Mouse (Mus musculus): ENCODE measurements around the gene Yars. TPM values are rescaled to one million over a fixed set of nuclear protein-coding genes. Genes with fewer than 3 reads are reported as not detected.

The Yars gene
- polyA plus RNA-seq (2016; fragmentation: Nextera tagmentation; extraction: Ambion mirVana) = 104 and 108 TPM in 2 replicates

- no peaks in the 10 kb centered on the region for H3K27me3 ChIP-seq
- peak within 1 kb of the TSS; percentile 88 for H3K4me3 ChIP-seq
- peaks cover 8% of the 10 kb centered on the region; the same call in 1 of the 2 replicates for H3K36me3 ChIP-seq
- H3K4me2 ChIP-seq (replicated peaks) = peak within 1 kb of the TSS; percentile 85
- peaks cover 23% of the 10 kb centered on the region for H3K4me1 ChIP-seq
- H3K9ac ChIP-seq (replicated peaks) = peak within 1 kb of the TSS; percentile 89
- peak; percentile 86 for ATAC-seq (ENCODE audit: low FRiP score, low read depth)
- H3K9me3 ChIP-seq = no peaks in the 10 kb centered on the region
- WGBS = under 1% methylated on average over 57 of the region's 58 CpGs
- H3K27ac ChIP-seq (replicated peaks) = peak within 1 kb of the TSS; percentile 89
Measured at GRCm38 (mm10) chr4:129189542-129190519, at the start of gene Yars, which contains the start of gene S100pbp. Gene Yars, plus strand, starts transcription at chr4:129189760. Gene S100pbp, minus strand, starts transcription at chr4:129189727.

GRCm38 (mm10) chr4:129140808-129141207 is 48.8 kb upstream of the Yars start:
- Histone ChIP-seq H3K4me3 (no peak overlapping the region), H3K4me1 (peaks cover 30% of the 10 kb centered on the region), H3K27me3 (peaks cover 36% of the 10 kb centered on the region), H3K4me2 (replicated peaks) (no peak overlapping the region), H3K36me3 (no peaks in the 10 kb centered on the region), H3K9me3 (no peaks in the 10 kb centered on the region), H3K27ac (replicated peaks) (no peak overlapping the region), H3K9ac (replicated peaks) (no peak overlapping the region)
- ATAC-seq (ENCODE audit: low FRiP score, low read depth) = no peak
- 79% methylated on average over 4 of the region's 4 CpGs for WGBS

GRCm38 (mm10) chr4:129141560-129142438 is 47.8 kb upstream of the Yars start:
- ATAC-seq (ENCODE audit: low FRiP score, low read depth) = no peak
- Histone ChIP-seq H3K9ac (replicated peaks) (no peak overlapping the region), H3K4me2 (replicated peaks) (no peak overlapping the region), H3K9me3 (no peaks in the 10 kb centered on the region), H3K4me3 (no peak overlapping the region), H3K27ac (replicated peaks) (no peak overlapping the region; the same call in 1 of the 2 replicates), H3K27me3 (peaks cover 26% of the 10 kb centered on the region), H3K36me3 (no peaks in the 10 kb centered on the region), H3K4me1 (peaks cover 24% of the 10 kb centered on the region)
- WGBS = 83% methylated on average over 17 of the region's 17 CpGs

- 92% methylated on average over 11 of the region's 11 CpGs for WGBS
Measured at GRCm38 (mm10) chr4:129142439-129143045, 47.0 kb upstream of the Yars start.

GRCm38 (mm10) chr4:129143509-129143908 is 46.1 kb upstream of the Yars start:
- H3K36me3 ChIP-seq = no peaks in the 10 kb centered on the region
- H3K4me2 ChIP-seq (replicated peaks) = no peak overlapping the region
- no peak overlapping the region for H3K9ac ChIP-seq (replicated peaks)
- H3K9me3 ChIP-seq = no peaks in the 10 kb centered on the region
- WGBS = 90% methylated on average over 5 of the region's 5 CpGs
- peaks cover 18% of the 10 kb centered on the region for H3K4me1 ChIP-seq
- ATAC-seq (ENCODE audit: low FRiP score, low read depth) = no peak
- no peak overlapping the region for H3K27ac ChIP-seq (replicated peaks)
- no peak overlapping the region for H3K4me3 ChIP-seq
- peaks cover 9% of the 10 kb centered on the region for H3K27me3 ChIP-seq

More at GRCm38 (mm10) chr4:129142439-129143045, 47.0 kb upstream of the Yars start:
- Histone ChIP-seq H3K4me3 (no peak overlapping the region), H3K9ac (replicated peaks) (no peak overlapping the region), H3K4me2 (replicated peaks) (no peak overlapping the region), H3K4me1 (peaks cover 18% of the 10 kb centered on the region), H3K36me3 (no peaks in the 10 kb centered on the region), H3K27ac (replicated peaks) (no peak overlapping the region), H3K9me3 (no peaks in the 10 kb centered on the region), H3K27me3 (peaks cover 18% of the 10 kb centered on the region)
- ATAC-seq (ENCODE audit: low FRiP score, low read depth) = no peak

DNA sequence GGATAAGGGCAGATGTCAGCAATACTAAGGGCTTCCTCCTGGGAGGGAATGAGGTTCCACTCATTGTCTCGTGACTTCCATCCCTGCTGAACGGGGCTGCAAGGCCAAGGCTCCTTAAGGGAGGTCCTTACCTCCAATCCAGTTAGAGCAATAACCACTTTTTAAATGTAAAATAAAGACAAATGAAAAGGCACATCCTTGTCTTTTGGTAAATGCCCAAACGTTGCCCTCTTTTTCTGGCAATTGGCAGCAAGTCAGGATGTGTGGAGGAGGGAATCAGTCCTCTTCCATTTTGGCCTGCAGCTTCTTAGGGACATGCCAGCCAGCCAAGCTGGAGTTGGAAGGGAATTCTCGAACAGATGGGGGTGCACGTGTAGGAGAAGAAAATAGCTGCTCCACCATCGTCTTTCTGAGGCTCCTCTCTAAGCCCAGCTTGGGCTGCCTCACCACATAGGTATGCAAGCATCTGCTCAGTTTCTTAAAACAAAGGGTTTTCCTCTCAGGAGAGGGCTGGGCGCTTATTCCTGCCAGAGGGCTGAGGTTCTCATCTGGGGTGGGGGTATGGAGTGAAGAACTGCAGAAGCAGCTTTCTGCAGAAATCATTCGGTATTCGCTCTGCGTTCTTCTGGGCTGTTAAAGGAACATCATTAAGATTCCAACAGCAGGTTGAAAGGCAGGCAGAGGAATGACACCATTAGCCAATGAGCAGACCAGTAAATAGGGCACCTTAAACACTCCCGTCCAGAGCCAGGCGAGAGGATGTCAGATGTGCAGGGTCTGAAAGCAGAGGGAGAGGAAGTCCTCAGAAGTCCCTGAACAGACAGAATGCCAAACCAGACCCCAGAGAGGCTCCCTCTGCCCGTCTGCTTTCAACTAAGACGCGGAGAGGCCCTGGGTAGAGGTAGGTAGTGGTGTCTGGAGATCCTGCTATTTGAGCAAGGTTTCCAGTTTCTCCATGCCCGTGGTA is 44.9 kb upstream of the Yars start:
- Histone ChIP-seq H3K4me2 (replicated peaks) (no peak overlapping the region), H3K36me3 (peaks cover 8% of the 10 kb centered on the region; the same call in 1 of the 2 replicates), H3K9ac (replicated peaks) (no peak overlapping the region), H3K4me3 (no peak overlapping the region), H3K9me3 (no peaks in the 10 kb centered on the region), H3K4me1 (peaks cover 18% of the 10 kb centered on the region), H3K27me3 (no peaks in the 10 kb centered on the region; the same call in 1 of the 2 replicates), H3K27ac (replicated peaks) (peak overlapping the region; percentile 46)
- 71% methylated on average over 16 of the region's 16 CpGs for WGBS
- ATAC-seq (ENCODE audit: low FRiP score, low read depth) = no peak

DNA sequence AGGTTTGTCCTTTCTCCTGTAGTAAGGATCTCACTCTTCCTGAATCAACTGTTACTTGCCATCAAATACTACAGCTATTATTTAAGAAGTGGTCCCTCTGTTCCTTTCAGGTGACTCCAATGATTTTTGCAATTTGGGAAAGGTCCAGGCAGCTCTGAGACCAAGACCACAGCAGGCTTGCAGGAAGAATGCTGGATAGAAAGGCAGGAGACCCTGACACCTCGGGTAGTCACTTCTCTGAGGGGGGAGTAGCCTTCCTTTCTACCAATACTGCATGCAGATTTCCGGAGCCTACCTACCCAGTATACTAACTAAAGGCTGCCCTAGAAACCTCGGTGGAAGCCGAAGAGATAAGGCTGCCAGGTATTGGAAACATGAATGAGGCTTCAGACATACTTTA is 44.1 kb upstream of the Yars start:
- H3K4me1 ChIP-seq = peaks cover 18% of the 10 kb centered on the region
- H3K9me3 ChIP-seq = no peaks in the 10 kb centered on the region
- 0 out of 2 replicates have a peak overlapping the region, but pooled peaks have one; percentile 46 for H3K27ac ChIP-seq (replicated peaks)
- H3K4me2 ChIP-seq (replicated peaks) = no peak overlapping the region
- H3K4me3 ChIP-seq = no peak overlapping the region
- no peak for ATAC-seq (ENCODE audit: low FRiP score, low read depth)
- no peaks in the 10 kb centered on the region for H3K27me3 ChIP-seq
- no peak overlapping the region for H3K9ac ChIP-seq (replicated peaks)
- H3K36me3 ChIP-seq = peaks cover 13% of the 10 kb centered on the region; the same call in 1 of the 2 replicates
- WGBS = 81% methylated on average over 4 of the region's 4 CpGs

DNA sequence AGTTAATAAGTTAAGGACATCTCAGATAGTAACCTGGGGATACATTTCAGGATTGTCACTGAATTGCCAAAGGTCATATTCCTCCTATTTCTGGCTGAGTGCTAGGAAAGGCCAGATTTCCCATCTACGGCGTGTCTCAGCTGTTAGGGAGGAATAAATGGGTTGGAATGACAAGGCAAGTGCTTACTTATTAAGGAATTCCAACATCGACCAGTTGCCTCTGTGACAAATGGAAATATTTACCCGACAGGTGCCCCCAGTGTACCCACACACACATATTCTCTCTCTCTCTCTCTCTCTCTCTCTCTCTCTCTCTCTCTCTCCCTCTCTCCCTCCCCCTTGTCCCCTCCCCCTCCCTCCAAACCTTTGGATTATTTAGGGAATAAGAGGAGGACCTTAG is 43.6 kb upstream of the Yars start:
- WGBS = 86% methylated on average over 4 of the region's 4 CpGs

GRCm38 (mm10) chr4:129146392-129146791 is 43.2 kb upstream of the Yars start:
- Histone ChIP-seq H3K4me1 (peaks cover 17% of the 10 kb centered on the region), H3K4me2 (replicated peaks) (no peak overlapping the region), H3K36me3 (peaks cover 20% of the 10 kb centered on the region; the same call in 1 of the 2 replicates), H3K27me3 (no peaks in the 10 kb centered on the region), H3K27ac (replicated peaks) (no peak overlapping the region), H3K9me3 (no peaks in the 10 kb centered on the region), H3K4me3 (no peak overlapping the region), H3K9ac (replicated peaks) (no peak overlapping the region)
- WGBS = 73% methylated on average over 2 of the region's 2 CpGs
- no peak for ATAC-seq (ENCODE audit: low FRiP score, low read depth)

More for the DNA sequence above, 43.6 kb upstream of the Yars start:
- peaks cover 18% of the 10 kb centered on the region for H3K4me1 ChIP-seq
- H3K27ac ChIP-seq (replicated peaks) = no peak overlapping the region
- no peaks in the 10 kb centered on the region for H3K27me3 ChIP-seq
- H3K4me2 ChIP-seq (replicated peaks) = no peak overlapping the region
- H3K9me3 ChIP-seq = no peaks in the 10 kb centered on the region
- no peak overlapping the region for H3K9ac ChIP-seq (replicated peaks)
- no peak overlapping the region for H3K4me3 ChIP-seq
- no peak for ATAC-seq (ENCODE audit: low FRiP score, low read depth)
- peaks cover 16% of the 10 kb centered on the region; the same call in 1 of the 2 replicates for H3K36me3 ChIP-seq

DNA sequence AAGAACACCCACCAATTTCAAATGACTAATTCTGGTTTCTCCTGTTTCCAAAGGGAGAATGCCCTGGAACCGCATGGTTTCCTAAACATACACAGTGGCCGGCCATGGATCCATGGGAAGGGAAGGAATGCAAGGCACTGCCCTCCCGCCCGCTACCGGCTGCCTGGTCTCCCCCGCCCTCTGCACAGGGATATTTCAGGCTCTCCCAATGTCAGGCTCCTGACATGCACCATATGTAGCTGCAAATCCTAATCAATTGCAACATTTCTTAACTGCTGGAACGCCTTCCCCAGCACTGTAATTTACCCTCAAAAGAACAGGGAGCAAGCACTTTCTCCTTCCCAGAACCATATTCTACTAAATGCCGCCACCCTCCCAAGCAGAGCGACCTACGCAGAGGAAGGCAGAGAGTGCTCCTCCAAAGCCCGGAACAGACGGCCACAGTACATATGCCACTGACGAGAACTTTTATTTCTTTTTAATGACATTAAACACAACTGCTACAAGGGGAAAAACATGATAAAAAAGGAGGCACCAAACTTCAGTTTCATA is 41.9 kb upstream of the Yars start:
- 93% methylated on average over 13 of the region's 13 CpGs for WGBS
- no peak overlapping the region for H3K9ac ChIP-seq (replicated peaks)
- H3K27me3 ChIP-seq = no peaks in the 10 kb centered on the region
- H3K4me2 ChIP-seq (replicated peaks) = no peak overlapping the region
- no peak overlapping the region for H3K4me3 ChIP-seq
- peaks cover 31% of the 10 kb centered on the region for H3K36me3 ChIP-seq
- no peaks in the 10 kb centered on the region for H3K9me3 ChIP-seq
- no peak for ATAC-seq (ENCODE audit: low FRiP score, low read depth)
- H3K27ac ChIP-seq (replicated peaks) = no peak overlapping the region
- peaks cover 12% of the 10 kb centered on the region for H3K4me1 ChIP-seq

All from midbrain, embryonic 12.5 days (tissue).